Mouse (Mus musculus): ENCODE results near the gene Adarb1.

Adarb1 gene

GRCm38 (mm10) chr10:77381191-77381590, 36.9 kb downstream of the Adarb1 start:
- DNase-seq (ENCODE audit: low read depth): no peak

DNA sequence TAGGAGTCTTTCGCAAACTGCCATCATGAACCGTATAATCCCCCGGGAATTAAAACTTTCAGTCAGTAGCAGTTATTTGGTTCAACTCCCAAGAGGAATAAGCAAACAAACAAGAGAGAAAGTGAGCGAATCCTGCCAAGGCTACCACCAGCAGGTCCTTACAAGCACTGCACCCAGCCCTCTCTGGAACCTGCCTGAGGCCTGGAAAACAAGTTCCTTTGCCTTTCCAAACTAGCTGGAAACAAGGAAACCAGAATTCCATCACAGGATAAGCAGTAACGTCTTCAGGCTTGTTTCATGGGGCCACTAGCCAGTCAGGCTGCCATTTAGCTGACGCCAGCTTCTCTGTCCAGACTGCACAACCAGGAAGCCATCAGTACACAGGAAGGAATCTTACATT, 37.4 kb downstream of the Adarb1 start:
- DNase-seq (ENCODE audit: low read depth): no peak

DNA sequence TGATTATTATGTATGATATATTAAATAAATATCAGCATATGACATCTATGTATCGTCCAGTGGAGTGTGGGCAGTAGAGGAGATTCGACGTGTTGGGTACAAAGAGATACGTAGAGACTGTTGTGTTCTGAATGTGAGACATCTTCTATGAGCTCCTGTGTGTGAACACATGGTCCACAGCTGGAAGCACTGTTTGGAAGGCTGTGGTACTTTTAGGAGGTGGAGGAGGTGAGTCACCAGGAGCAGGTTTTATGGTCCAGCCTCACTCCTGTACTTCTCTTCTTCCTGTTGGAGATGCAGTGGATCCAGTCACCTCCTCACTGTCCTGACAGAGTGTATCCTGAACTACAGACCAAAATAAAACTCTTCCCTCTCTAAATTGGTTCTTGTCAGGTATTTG, 38.9 kb downstream of the Adarb1 start:
- DNase-seq (ENCODE audit: low read depth): no peak

GRCm38 (mm10) chr10:77376056-77376455, 42.0 kb downstream of the Adarb1 start:
- DNase-seq (ENCODE audit: low read depth): no peak

DNA sequence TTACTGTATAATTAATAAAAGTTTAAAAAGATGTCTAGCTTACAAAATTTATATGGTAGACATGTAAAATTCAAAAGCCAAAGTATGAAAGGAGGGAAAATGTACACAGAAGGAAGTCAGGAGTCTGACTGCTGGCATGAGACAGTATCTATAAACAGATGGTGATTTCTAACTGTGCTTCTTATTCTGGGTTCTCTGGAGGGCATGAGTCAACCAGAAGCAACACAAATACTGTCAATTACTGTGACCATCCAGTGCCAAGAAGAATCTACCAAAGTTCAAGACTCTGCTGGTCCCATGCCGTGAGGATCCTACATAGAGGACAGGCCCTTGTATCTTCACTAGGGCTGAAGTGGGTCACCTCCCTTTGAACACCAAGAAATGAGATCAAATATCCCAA, 43.1 kb downstream of the Adarb1 start:
- DNase-seq (ENCODE audit: low read depth): no peak

GRCm38 (mm10) chr10:77374407-77374806, 43.7 kb downstream of the Adarb1 start:
- DNase-seq (ENCODE audit: low read depth): no peak

DNA sequence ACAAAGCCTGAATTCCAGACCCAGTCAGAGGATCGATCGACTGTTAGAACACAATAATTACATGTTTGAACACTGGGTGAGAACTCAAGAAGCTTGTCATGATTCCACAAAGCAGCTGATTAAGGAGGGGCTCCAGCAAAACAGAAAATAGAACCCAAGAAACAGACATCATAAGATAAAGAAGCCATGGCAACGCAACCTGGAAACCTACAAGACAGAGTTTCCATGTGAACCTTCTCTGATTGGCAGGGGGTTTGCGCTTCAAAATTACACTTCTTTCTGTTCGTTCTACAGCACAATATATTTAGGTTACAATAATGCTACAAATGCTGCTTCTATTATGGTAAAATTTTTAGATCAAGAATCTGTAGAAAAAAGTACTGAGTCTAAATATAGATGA, 47.9 kb downstream of the Adarb1 start:
- no peak for DNase-seq (ENCODE audit: low read depth)

- no peak for DNase-seq (ENCODE audit: low read depth)
These were observed 50.1 kb downstream of the Adarb1 start for GRCm38 (mm10) chr10:77367973-77368372.

GRCm38 (mm10) chr10:77366959-77367358, 51.1 kb downstream of the Adarb1 start:
- peak; percentile 32 for DNase-seq (ENCODE audit: low read depth)

- no peak for DNase-seq (ENCODE audit: low read depth)
These were observed 52.9 kb downstream of the Adarb1 start for GRCm38 (mm10) chr10:77365212-77365611.

DNA sequence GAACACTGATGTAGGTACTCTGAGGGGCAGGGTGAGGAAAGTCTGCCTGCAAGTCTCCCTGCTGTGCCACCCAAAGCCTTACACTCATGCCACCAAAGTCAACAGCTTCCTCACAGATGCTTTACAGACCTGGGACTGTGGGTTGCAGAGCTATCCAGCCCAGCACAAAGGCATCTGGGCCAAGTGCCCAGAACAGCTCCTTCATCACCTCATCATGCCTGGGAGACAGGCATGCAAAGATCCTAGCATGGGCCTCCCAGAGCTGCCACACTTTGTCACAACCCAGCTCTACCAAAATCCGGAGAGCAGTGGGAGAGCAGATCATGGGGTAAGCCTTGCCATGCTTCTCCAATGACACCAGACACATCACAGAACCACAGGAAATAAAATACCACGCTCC, 57.6 kb downstream of the Adarb1 start:
- no peak for DNase-seq (ENCODE audit: low read depth)

DNA sequence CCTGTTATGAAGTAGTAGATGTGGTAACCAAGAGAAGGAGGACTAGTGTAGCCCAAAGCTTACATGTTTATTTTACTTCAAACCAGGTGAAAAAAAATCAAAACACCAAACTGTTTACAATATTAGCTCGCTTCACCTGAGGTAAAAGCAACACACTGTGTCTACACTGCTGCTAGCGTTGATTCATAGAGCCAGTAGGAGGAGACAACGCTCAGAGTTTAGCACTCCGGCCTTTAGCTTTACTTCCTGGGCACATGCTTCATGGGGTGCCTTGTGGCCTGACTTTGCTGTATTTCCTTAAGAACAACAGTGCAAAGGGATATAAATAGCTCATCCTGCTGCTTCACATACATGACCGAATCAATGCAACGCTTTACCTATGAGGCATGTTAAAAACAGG, 60.1 kb downstream of the Adarb1 start:
- no peak for DNase-seq (ENCODE audit: low read depth)

DNA sequence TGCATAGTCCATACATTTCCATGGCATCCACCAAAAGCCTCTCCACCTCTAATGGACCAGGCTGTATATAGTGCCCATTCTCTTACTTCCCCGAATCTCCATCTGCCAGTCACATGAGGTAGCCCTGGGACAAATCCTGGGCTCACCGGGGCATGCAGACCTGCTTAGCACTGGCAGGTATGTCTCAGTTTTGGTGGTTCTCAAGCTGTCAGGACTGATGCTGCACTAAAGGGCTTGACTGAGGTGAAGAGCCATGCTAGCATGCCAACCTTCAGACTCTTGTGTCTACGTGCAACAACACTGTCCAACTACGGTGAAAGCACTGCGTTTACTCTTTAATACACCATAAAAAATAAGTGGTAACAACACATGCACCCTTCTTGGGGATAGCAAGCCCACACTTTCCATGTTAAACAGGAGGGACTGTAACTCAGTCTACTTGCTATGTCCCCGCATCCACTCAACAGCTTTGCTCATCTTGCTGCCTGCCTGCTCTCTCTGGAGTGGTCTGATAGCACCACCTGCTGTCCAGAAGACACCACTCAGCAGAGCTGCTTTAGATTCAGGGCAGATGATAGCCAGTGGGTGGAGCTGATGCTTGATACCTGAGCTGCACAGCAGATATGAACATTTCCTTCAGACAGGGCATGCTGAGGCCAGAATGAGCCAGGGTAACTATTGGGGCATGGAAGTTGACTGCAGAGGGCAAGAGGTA, 64.9 kb downstream of the Adarb1 start:
- peak; percentile 57 for DNase-seq (ENCODE audit: low read depth)

- DNase-seq (ENCODE audit: low read depth): no peak
These were observed 75.2 kb downstream of the Adarb1 start for GRCm38 (mm10) chr10:77342842-77343241.

GRCm38 (mm10) chr10:77341711-77342110, 76.4 kb downstream of the Adarb1 start:
- DNase-seq (ENCODE audit: low read depth): no peak

DNA sequence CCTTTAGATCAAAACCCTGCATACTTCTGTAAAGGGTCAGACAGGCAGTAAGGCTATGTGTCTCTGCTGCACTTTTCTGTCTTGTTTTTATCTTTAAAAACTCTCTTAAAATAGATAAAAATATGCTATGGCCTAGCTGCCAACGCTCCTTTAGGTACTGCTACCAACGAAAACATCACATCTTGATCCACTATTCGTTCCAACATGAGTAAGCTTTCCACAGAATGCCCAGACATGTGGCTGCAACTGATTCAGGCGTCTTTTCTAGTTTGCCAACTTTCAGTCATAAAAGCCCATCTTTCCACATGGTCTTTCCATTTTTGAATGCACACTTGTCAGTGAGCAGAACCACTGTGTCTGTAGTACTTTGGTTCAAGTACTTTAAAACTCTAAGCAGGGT, 77.0 kb downstream of the Adarb1 start:
- DNase-seq (ENCODE audit: low read depth): no peak

- DNase-seq (ENCODE audit: low read depth): no peak
These were observed 78.2 kb downstream of the Adarb1 start for GRCm38 (mm10) chr10:77339871-77340341.

GRCm38 (mm10) chr10:77333518-77333917, 84.6 kb downstream of the Adarb1 start:
- no peak for DNase-seq (ENCODE audit: low read depth)

DNA sequence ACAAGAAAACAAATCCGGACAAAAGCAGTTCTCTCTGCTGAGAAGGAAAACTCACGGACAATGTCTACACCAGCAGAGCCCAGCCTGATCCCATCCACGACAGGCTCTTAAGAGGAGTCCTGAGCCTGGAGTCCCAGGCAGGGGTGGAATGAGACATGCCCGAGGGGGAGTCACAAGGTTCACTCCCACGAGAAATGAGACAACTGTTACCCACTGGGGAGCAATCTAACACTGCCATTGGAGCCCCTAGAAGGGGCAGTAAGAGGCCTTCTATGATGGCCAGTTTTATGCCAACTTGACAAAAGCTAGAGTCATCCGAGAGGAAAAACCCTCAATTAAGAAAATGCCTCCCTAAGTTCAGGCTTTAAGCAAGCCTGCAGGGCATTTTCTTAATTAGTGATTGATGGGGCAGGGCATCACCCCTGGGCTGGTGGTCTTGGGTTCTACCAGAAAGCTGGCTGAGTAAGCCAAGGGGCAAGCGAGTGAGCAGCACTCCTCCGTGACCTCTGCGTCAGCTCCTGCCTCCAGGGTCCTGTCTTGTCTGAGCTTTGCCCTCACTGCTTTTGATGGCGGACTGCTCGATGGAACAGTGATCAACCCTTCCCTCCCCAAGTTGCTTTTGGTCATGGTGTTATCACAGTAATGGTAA, 88.5 kb downstream of the Adarb1 start:
- no peak for DNase-seq (ENCODE audit: low read depth)

DNA sequence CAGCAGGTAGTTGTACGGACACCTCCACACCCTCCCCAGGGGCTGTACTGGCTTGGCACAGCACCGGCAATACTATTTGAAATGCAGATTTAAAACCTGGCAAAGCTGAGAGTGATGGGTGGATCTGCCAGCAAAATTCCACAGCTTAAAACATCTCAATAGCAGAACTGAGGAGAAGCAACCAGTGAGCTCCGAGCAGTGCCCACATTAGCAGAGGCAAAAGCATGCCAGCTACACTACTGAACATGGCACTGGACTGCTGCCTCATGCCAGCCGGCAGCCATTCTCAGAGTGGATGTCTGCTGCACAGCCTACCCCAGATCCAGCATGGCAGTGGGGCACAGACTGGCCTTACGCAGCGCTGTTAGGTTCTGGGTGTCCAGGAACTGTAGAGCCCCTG, 93.4 kb downstream of the Adarb1 start:
- no peak for DNase-seq (ENCODE audit: low read depth)

- DNase-seq (ENCODE audit: low read depth): no peak
These were observed 96.5 kb downstream of the Adarb1 start for GRCm38 (mm10) chr10:77321611-77322010.

DNA sequence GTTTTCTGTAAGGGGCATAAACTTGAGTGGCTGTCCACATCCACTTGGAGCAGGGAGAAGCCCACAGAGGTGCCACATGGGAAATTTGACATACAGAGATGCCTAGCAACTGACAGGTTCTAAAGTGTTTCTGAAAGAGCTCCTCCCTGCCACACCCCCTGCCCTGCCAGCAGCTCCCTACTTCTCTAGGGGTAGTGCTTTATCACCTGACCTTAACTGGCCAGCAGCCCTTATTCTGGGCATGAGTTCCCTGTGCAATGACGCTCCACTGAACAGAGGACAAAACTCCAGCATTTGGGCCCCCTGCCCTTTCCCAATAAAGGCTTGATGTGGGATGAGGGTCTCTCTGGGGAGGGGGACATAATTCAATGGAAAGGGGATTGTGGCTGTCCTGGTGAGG, 97.1 kb downstream of the Adarb1 start:
- DNase-seq (ENCODE audit: low read depth): no peak

DNA sequence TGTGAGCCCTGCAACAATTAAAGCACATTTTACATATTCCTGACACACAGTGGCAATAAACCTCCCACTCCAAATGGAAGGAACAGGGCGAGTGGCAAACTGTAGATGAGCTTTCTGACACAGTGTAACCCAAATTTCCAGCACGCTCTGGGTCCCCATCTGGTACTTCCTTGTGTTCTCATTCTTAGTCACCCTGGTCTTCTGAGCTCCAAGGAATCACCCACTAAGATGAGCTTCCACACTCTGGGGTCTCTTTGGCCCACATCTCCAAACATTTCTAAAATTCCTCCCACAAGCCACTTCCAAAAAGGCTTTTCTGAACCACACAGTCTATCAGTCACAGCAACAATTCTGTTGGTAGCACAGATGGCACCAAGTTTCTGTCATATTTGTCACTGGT, 102.4 kb downstream of the Adarb1 start:
- DNase-seq (ENCODE audit: low read depth): no peak
